Mouse (Mus musculus): ENCODE data around the gene Ybx3.

- TF ChIP-seq CTCF (IDR thresholded peaks at IDR 0.05; ENCODE audit: extremely low read depth, insufficient read length, insufficient replicate concordance, low read depth, low read length) (no peak), POLR2A (IDR thresholded peaks at IDR 0.05; ENCODE audit: low read depth, low read length) (no peak)
Measured at GRCm38 (mm10) chr6:131402606-131403005, 14.3 kb upstream of the Ybx3 start.

Data from small intestine, adult 2 months (tissue).